Mouse (Mus musculus): ENCODE results near the gene Ripor2.

- TF ChIP-seq CTCF (IDR thresholded peaks at IDR 0.05; ENCODE audit: extremely low read depth, insufficient read length, insufficient replicate concordance, low read depth, low read length) = no peak
- no peak for TF ChIP-seq POLR2A (IDR thresholded peaks at IDR 0.05; ENCODE audit: low read depth, low read length)
Observed at GRCm38 (mm10) chr13:24581833-24582232, at the start of gene Ripor2.
